Mouse (Mus musculus): ENCODE measurements around the gene Sell. TPM values are rescaled to one million over a fixed set of nuclear protein-coding genes. Genes with fewer than 3 reads are reported as not detected.

Gene Sell
- polyA plus RNA-seq, 1 experiment = not detected

DNA sequence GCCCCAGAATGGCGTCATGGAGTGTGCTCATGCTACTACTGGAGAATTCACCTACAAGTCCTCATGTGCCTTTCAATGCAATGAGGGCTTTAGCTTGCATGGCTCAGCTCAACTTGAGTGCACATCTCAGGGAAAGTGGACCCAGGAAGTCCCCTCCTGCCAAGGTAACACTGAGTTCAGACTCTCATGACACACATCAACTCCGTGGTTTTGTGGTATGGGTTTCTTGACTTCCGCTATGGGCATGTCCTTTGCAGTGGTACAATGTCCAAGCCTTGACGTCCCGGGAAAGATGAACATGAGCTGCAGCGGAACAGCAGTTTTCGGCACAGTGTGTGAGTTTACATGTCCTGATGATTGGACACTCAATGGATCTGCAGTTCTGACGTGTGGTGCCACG lies 8.2 kb upstream of the Sell start:
- no peak overlapping the region for H3K4me3 ChIP-seq
- no peak overlapping the region for H3ac ChIP-seq (ENCODE audit: control insufficient read depth, insufficient read length)
- no peaks in the 10 kb centered on the region for H3K36me3 ChIP-seq (ENCODE audit: control insufficient read depth, insufficient read depth)
- TF ChIP-seq SRF (IDR thresholded peaks at IDR 0.05; ENCODE audit: control insufficient read depth, insufficient read length, low read depth) = no peak
- TF ChIP-seq CEBPB (IDR thresholded peaks at IDR 0.05; ENCODE audit: insufficient read depth, poor library complexity, severe bottlenecking) = no peak
- TF ChIP-seq MYOG (IDR thresholded peaks at IDR 0.05; ENCODE audit: control insufficient read depth in 1 of 3, insufficient read depth in 1 of 3, insufficient read length in 2 of 3, low read depth in 2 of 3) = no peak
- no peak for TF ChIP-seq POLR2AphosphoS2 (IDR thresholded peaks at IDR 0.05; ENCODE audit: insufficient read length, low read depth)
- TF ChIP-seq TCF12 (IDR thresholded peaks at IDR 0.05; ENCODE audit: insufficient read depth, poor library complexity, severe bottlenecking) = no peak
- no peak for TF ChIP-seq POLR2A (IDR thresholded peaks at IDR 0.05; ENCODE audit: insufficient read length, low read depth)
- TF ChIP-seq MAX (IDR thresholded peaks at IDR 0.05; ENCODE audit: low read depth) = no peak
- no peak for TF ChIP-seq USF1 (IDR thresholded peaks at IDR 0.05; ENCODE audit: low read depth)
- TF ChIP-seq TCF3 (IDR thresholded peaks at IDR 0.05; ENCODE audit: insufficient read length, low read depth) = no peak
- H3K27me3 ChIP-seq (ENCODE audit: control insufficient read depth, insufficient read depth, insufficient read length) = no peaks in the 10 kb centered on the region
- no peaks in the 10 kb centered on the region for H3K79me2 ChIP-seq (ENCODE audit: control insufficient read depth, insufficient read depth)
- no peak overlapping the region for H3K4me2 ChIP-seq (ENCODE audit: low read depth)

DNA sequence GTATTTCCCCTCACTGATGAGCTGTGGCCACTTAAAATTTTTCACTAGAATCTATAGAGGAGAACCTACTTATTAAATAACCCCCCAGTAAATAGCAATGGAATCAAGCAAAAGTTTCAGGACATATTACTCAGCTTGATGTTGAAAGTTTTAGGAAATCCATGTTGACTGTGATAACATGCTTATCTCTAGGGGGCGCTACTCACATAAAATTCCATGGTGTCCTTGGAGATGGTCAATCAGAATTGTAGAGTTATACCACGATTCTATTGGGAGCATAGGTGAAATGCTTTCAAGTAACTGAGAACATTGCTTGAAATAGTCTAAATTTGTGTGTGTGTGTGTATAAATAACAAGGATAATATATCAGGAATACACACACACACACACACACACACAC lies 7.0 kb upstream of the Sell start:
- no peak for TF ChIP-seq TCF12 (IDR thresholded peaks at IDR 0.05; ENCODE audit: insufficient read depth, poor library complexity, severe bottlenecking)
- no peak for TF ChIP-seq SRF (IDR thresholded peaks at IDR 0.05; ENCODE audit: control insufficient read depth, insufficient read length, low read depth)
- TF ChIP-seq MYOG (IDR thresholded peaks at IDR 0.05; ENCODE audit: control insufficient read depth in 1 of 3, insufficient read depth in 1 of 3, insufficient read length in 2 of 3, low read depth in 2 of 3) = no peak
- no peak for TF ChIP-seq POLR2A (IDR thresholded peaks at IDR 0.05; ENCODE audit: insufficient read length, low read depth)
- no peak for TF ChIP-seq POLR2AphosphoS2 (IDR thresholded peaks at IDR 0.05; ENCODE audit: insufficient read length, low read depth)
- Histone ChIP-seq H3ac (ENCODE audit: control insufficient read depth, insufficient read length) (no peak overlapping the region), H3K79me2 (ENCODE audit: control insufficient read depth, insufficient read depth) (no peaks in the 10 kb centered on the region), H3K4me3 (no peak overlapping the region), H3K4me2 (ENCODE audit: low read depth) (no peak overlapping the region), H3K36me3 (ENCODE audit: control insufficient read depth, insufficient read depth) (no peaks in the 10 kb centered on the region), H3K27me3 (ENCODE audit: control insufficient read depth, insufficient read depth, insufficient read length) (no peaks in the 10 kb centered on the region)

- Histone ChIP-seq H3K4me2 (ENCODE audit: low read depth) (no peak overlapping the region), H3ac (ENCODE audit: control insufficient read depth, insufficient read length) (no peak overlapping the region), H3K4me3 (no peak overlapping the region), H3K36me3 (ENCODE audit: control insufficient read depth, insufficient read depth) (no peaks in the 10 kb centered on the region), H3K27me3 (ENCODE audit: control insufficient read depth, insufficient read depth, insufficient read length) (no peaks in the 10 kb centered on the region), H3K79me2 (ENCODE audit: control insufficient read depth, insufficient read depth) (no peaks in the 10 kb centered on the region)
- TF ChIP-seq TCF12 (IDR thresholded peaks at IDR 0.05; ENCODE audit: insufficient read depth, poor library complexity, severe bottlenecking) (no peak), USF1 (IDR thresholded peaks at IDR 0.05; ENCODE audit: low read depth) (no peak)
These were observed 1.7 kb upstream of the Sell start for GRCm38 (mm10) chr1:164060071-164060470.

DNA sequence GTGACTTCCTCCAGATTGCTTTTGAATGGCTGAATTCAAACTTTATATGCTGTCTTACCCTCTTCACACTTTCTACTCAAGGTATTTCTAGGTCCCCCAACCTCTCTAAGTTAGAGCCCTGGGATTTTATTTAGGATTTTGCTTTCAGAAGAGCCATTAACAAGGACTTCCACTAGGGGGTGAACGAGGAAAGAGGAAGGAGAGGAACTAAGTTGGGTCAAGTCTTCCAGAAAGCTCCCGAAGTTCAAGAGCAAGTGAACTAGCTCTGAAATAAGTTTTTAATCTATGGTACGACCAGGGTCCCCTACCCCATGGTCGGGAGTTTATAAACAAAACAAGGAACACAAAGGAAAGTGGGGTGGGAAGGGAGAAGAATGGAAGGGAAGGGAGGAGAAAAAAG lies 504 bp upstream of the Sell start:
- H3K79me2 ChIP-seq (ENCODE audit: control insufficient read depth, insufficient read depth) = no peaks in the 10 kb centered on the region
- no peaks in the 10 kb centered on the region for H3K27me3 ChIP-seq (ENCODE audit: control insufficient read depth, insufficient read depth, insufficient read length)
- no peaks in the 10 kb centered on the region for H3K36me3 ChIP-seq (ENCODE audit: control insufficient read depth, insufficient read depth)
- no peak overlapping the region for H3ac ChIP-seq (ENCODE audit: control insufficient read depth, insufficient read length)
- H3K4me3 ChIP-seq = no peak overlapping the region
- no peak overlapping the region for H3K4me2 ChIP-seq (ENCODE audit: low read depth)
- no peak for TF ChIP-seq SRF (IDR thresholded peaks at IDR 0.05; ENCODE audit: control insufficient read depth, insufficient read length, low read depth)

DNA sequence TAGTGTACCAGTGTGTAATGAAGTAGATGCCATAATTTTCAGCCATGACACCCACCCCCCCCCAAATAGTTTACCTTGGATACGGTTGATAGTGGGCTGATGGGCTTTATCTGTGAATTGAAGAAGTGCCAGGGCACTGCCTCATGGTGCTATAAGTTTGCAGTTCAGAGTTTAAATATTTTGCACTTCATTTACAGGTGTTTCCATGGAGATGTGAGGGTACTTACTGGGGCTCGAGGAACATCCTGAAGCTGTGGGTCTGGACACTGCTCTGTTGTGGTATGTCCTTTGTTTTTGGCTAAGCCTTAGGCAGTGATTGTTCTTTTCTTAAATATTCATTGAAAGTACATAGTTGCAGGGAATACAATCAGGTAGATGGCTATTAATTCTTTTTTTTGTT lies 1.1 kb downstream of the Sell start:
- TF ChIP-seq TCF3 (IDR thresholded peaks at IDR 0.05; ENCODE audit: insufficient read length, low read depth) = no peak
- no peak for TF ChIP-seq POLR2AphosphoS2 (IDR thresholded peaks at IDR 0.05; ENCODE audit: insufficient read length, low read depth)
- no peak for TF ChIP-seq MYOD1 (IDR thresholded peaks at IDR 0.05; ENCODE audit: control insufficient read depth in 1 of 3, insufficient read length in 2 of 3, low read depth in 2 of 3)
- TF ChIP-seq TCF12 (IDR thresholded peaks at IDR 0.05; ENCODE audit: insufficient read depth, poor library complexity, severe bottlenecking) = no peak
- TF ChIP-seq SRF (IDR thresholded peaks at IDR 0.05; ENCODE audit: control insufficient read depth, insufficient read length, low read depth) = no peak
- TF ChIP-seq CEBPB (IDR thresholded peaks at IDR 0.05; ENCODE audit: insufficient read depth, poor library complexity, severe bottlenecking) = no peak
- no peak for TF ChIP-seq E2F4 (IDR thresholded peaks at IDR 0.05; ENCODE audit: insufficient read depth)
- TF ChIP-seq MYOG (IDR thresholded peaks at IDR 0.05; ENCODE audit: control insufficient read depth in 1 of 3, insufficient read depth in 1 of 3, insufficient read length in 2 of 3, low read depth in 2 of 3) = no peak
- no peak for TF ChIP-seq REST (IDR thresholded peaks at IDR 0.05; ENCODE audit: insufficient read depth, insufficient read length)
- no peak for TF ChIP-seq MAX (IDR thresholded peaks at IDR 0.05; ENCODE audit: low read depth)
- no peak for TF ChIP-seq POLR2A (IDR thresholded peaks at IDR 0.05; ENCODE audit: insufficient read length, low read depth)
- no peak for TF ChIP-seq USF1 (IDR thresholded peaks at IDR 0.05; ENCODE audit: low read depth)
- H3K27me3 ChIP-seq (ENCODE audit: control insufficient read depth, insufficient read depth, insufficient read length) = no peaks in the 10 kb centered on the region
- no peak overlapping the region for H3K4me2 ChIP-seq (ENCODE audit: low read depth)
- H3ac ChIP-seq (ENCODE audit: control insufficient read depth, insufficient read length) = no peak overlapping the region
- no peak overlapping the region for H3K4me3 ChIP-seq
- no peaks in the 10 kb centered on the region for H3K36me3 ChIP-seq (ENCODE audit: control insufficient read depth, insufficient read depth)
- H3K79me2 ChIP-seq (ENCODE audit: control insufficient read depth, insufficient read depth) = no peaks in the 10 kb centered on the region

DNA sequence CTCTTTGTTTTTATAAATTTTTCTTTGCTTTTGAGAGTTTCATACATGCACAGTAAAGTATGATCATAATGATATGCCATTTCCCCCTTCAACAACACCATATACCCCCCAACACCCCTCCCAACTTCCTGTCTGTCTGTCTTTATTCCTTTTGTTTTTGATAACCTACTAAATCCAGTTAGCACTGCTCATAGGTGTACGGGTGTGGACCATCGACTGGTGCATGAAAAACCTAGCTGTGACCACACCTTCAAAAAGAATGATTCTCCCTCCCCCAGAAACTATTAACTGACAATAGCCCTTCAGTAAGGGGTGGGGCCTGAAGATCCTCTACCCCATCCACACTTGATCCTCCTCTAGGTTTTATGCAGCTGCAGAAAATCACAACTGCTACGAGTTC lies 2.0 kb downstream of the Sell start:
- H3K4me3 ChIP-seq = no peak overlapping the region
- H3K27me3 ChIP-seq (ENCODE audit: control insufficient read depth, insufficient read depth, insufficient read length) = no peaks in the 10 kb centered on the region
- H3K4me2 ChIP-seq (ENCODE audit: low read depth) = no peak overlapping the region
- no peak for TF ChIP-seq REST (IDR thresholded peaks at IDR 0.05; ENCODE audit: insufficient read depth, insufficient read length)
- no peak for TF ChIP-seq MAX (IDR thresholded peaks at IDR 0.05; ENCODE audit: low read depth)
- TF ChIP-seq MYOD1 (IDR thresholded peaks at IDR 0.05; ENCODE audit: control insufficient read depth in 1 of 3, insufficient read length in 2 of 3, low read depth in 2 of 3) = no peak
- TF ChIP-seq MYOG (IDR thresholded peaks at IDR 0.05; ENCODE audit: control insufficient read depth in 1 of 3, insufficient read depth in 1 of 3, insufficient read length in 2 of 3, low read depth in 2 of 3) = no peak
- TF ChIP-seq E2F4 (IDR thresholded peaks at IDR 0.05; ENCODE audit: insufficient read depth) = no peak
- no peak for TF ChIP-seq USF1 (IDR thresholded peaks at IDR 0.05; ENCODE audit: low read depth)
- TF ChIP-seq POLR2AphosphoS2 (IDR thresholded peaks at IDR 0.05; ENCODE audit: insufficient read length, low read depth) = no peak
- no peak for TF ChIP-seq POLR2A (IDR thresholded peaks at IDR 0.05; ENCODE audit: insufficient read length, low read depth)
- TF ChIP-seq SRF (IDR thresholded peaks at IDR 0.05; ENCODE audit: control insufficient read depth, insufficient read length, low read depth) = no peak
- TF ChIP-seq TCF12 (IDR thresholded peaks at IDR 0.05; ENCODE audit: insufficient read depth, poor library complexity, severe bottlenecking) = no peak
- TF ChIP-seq CEBPB (IDR thresholded peaks at IDR 0.05; ENCODE audit: insufficient read depth, poor library complexity, severe bottlenecking) = no peak
- H3K79me2 ChIP-seq (ENCODE audit: control insufficient read depth, insufficient read depth) = no peaks in the 10 kb centered on the region
- no peak overlapping the region for H3ac ChIP-seq (ENCODE audit: control insufficient read depth, insufficient read length)
- no peaks in the 10 kb centered on the region for H3K36me3 ChIP-seq (ENCODE audit: control insufficient read depth, insufficient read depth)

All from myocyte (in vitro differentiated cells).